Mouse (Mus musculus): ENCODE measurements around the gene Dennd1a.

The Dennd1a gene

DNA sequence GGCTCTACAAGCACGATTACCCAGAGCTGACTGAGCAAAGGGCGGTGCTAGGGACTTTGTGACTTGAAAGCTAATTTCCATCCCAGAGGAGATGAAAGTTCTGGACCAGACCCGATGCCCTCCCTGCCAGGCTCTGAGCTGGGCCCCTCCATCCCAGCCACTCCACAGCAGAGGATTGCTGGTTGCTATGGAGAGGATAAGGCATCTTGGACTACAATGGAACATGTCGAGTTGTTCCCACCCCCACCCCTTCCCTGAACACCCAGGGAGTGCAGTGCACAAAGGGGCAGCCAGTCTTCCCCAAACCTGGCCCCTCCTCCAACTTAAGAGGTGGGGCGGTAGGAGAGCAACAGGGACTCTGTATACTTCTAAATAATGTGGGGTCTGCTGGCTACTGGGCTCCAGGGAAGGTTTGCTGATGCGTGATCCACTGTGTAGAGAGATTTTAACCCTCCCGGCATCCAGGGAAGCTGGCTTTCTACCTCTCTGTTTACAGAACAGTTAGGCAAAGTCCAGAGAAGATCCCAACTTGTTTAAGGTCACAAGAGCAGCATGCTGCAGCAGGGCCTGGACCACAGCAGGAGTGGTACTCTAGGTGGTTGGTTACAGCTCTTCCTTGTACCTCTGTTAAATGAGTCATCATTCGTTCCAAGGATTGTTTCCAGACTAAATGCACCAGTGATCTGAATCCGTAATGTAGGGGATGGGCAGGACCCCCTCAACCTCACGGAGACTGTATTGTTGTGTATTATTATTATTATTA lies 509.1 kb downstream of the Dennd1a start:
- peak; percentile 75 for DNase-seq (ENCODE audit: low read depth, low spot score)

DNA sequence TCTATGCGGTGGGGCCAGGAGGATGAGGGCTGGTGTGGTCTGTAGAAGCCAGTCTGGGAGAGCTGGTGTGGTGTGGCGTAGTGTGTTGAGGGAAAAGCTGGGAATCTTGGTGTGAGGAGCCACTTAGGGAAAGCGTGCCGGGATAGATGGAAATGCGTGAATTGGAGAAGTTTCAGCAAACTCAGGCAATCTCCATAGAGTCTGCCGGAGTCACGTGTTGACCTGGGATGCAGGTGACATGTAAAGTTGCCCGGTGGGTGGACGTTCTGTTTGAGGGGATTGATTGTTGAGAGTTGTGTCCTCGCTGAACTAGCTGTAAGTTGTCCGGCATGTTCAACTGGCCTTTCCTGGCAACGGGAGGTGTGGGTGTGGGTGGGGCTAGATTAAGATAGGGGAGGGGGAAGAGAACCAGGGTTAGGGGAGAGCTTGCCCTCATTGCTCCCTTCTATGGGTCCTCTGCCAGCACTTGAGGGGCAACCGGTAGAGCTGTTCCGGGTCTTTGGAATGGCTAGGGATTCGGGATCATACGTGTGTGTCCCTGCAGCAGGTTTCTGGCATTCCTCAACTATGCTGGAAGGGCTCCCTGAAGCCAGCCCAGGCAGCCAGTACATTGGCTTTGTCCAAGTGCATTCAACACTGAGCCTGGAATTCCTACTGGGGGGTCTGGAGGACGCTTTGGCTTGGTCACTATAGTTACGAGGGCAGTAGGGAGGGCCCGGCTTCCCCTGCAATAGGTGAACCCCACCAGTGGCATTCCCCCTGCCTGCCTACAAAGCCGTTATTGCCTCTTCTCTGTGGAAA lies 510.4 kb downstream of the Dennd1a start:
- no peak for DNase-seq (ENCODE audit: low read depth, low spot score)

DNA sequence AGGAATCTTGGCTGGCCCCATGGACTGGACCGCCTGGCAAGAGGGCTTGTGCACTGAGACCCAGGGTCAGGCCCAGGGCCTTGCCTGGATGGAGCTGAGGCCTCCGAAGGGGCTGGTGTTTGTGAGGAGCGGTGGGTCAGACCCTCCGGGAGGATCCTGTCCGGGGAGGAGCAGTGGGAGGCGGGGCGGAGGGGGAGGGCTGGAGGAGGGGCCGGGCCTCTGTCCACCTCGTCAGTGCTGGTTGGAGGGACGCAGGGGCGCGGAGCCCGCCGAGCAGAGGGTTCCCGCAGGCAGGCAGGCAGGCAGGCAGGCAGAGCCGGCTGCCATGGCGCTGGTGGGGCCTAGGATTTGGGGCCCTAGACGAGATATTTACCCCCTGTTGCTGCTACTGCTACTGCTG lies 511.2 kb downstream of the Dennd1a start, which contains the start of gene Crb2:
TSS of gene Crb2 (plus strand) at position 234 of the 400 bp plus-strand sequence.
- DNase-seq (ENCODE audit: low read depth, low spot score) = peak; percentile 79

DNA sequence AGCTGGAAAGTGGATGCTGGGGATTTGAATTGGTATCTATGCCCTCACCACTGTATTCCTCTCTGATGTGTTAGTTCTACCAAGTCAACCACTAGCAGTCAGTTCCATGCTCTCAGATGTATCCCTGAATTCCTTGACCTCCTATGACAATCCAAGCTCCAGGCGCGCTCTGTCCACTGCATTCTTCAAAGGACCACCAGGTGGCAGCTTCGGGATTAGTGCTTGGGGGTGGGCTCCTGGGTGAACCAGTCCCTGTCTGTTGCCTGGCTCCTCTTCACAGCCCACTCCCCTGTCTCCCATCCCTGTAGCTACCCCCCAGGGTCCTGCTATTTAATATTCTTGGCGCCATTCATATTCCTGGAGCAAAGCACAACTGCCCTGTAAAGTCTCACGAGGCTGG lies 512.6 kb downstream of the Dennd1a start:
- peak; percentile 82 for DNase-seq (ENCODE audit: low read depth, low spot score)

DNA sequence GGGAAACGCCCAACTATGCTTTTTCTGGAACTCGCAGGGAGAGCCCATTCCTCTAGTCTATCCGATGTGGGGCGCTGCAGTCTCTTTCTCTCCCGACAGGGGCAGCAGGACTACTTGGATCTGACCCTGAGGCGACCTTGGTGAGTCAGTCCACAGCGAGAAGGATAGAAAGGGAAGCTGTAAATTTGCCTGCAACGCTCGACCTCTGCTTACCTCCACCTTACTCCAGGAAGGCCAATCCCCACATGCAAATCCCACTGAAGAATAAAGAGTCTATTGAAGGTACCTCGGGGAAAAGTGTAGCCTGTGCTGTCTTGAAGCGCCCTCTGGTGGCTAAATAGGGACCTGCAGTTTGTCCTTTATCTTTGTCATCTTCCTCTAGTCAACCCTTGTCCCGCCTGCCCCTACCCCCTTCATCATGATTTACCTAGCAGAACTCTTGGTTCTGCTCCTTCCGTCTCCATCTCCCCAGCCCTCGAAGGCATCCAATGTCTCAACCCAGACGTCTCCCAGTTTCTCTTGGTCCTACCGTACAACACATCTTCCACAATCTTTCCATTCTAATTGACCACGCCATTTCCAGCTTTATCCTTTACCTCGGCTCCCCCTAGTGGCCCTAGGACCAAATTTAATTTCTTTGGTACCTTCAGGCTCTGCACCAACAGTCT lies 515.4 kb downstream of the Dennd1a start:
- peak; percentile 88 for DNase-seq (ENCODE audit: low read depth, low spot score)

DNA sequence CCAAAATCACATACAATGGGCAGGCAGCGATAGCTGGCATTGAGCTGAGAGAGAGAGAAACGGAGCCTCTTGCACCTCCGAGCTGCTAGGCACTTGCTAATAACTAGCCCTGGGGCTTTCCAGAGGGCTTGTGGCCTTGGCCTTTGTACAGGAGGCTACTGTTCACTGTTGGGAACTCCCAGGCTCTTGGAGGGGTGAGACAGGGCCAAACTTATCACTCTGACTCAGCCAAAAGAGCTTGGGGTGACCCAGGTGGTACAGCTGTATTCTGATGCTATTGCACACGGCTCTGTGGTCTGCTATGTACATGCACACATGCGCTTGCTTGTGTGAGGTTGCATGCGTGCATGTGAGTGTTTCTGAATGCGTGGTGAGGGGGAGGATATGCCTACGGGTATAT lies 517.4 kb downstream of the Dennd1a start:
- no peak for DNase-seq (ENCODE audit: low read depth, low spot score)

DNA sequence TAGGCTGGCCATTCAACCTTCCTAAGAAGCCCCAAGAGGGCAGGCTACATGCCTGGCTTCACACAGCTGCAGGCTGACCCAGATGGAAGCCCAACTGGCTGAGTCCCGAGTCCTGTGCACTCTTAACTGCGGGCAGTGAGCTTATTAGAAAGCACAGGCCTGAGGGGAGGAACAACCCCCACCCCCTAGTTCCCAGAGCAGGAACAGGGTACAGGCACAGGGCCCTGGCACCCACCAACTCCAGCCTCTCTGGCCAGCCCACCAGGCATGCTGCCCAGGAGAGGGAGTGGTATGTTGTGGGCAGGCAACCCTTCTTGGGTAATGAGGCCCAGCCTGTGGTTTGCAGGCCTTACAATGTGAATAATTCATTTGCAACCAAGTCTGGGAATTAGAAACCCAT lies 518.3 kb downstream of the Dennd1a start:
- no peak for DNase-seq (ENCODE audit: low read depth, low spot score)

DNA sequence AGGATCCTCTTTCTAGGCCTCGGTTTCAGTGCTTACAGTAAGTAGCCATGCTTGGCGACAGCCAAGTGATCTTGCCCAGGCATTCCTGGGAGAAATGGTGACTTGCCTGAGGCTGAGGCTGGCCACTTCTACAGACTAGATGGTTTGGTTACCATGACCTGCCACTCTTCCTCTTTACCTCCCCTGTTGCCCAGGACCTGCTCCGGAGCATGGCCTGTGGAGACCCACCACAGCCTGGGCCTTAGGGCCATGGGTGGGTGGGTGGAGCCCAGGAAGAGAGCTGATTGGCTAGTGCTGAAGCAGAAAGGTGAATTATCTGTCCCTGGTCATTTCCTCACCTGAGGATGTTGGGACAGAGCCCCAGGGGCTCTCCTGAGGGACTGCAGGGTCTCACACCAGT lies 519.5 kb downstream of the Dennd1a start:
- DNase-seq (ENCODE audit: low read depth, low spot score) = no peak

DNA sequence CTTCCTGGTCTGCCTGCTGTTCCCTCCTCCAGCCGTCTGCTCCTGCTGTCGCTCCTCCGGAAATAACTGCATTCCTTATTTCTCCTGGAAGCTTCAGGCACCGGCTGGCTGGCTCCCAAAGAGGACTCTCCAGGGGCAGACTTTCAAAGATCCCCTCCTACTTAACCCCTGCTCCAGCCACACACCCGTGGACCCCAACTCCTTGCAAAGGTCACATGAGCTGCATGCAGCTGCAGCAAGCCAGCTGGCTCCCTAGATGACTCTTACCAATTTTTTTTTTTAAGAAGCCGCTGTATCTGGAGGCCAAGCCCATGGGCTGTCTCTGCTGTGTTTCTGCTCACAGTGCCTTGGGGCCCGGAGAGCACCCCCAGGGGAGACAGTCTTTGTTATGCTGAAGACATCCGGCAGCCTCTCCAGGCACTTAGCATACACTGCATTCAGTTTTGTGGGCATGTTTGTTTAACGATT lies 520.1 kb downstream of the Dennd1a start:
- peak; percentile 66 for DNase-seq (ENCODE audit: low read depth, low spot score)

DNA sequence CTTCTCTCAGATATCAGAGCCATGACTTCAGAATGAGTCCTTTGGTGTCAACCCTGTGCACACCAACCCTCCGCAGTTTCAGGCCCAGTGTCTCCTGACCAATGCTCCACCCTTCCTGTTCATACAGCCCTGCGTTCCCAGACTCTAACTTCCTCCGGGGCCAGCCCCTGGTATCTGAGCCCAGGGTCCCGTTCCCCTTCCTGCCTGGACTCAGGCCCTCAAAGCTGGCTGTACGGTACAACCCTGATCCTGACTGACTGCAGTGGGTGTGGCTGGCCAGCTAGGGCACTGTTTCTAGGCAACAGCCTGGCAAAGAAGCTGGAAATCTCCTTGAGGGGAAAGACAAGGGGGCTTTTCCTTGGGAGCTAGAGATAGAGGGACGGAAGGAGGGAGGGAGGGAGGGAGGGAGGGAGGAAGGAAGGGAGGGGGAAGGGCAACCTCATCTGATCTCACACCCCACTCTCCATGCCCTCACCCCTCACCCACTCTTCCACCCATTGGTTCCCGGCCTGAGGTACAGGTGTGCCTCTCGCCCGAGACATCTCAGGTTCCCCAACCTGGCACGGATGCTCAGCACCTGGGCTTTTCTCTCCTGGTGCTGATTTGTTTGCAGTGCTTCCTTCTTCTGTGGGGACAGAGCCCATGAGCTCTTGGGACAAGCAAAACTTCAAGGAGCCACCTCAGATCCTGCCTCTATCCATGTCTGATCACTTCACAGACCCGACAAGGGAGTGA lies 521.0 kb downstream of the Dennd1a start:
- DNase-seq (ENCODE audit: low read depth, low spot score) = no peak

DNA sequence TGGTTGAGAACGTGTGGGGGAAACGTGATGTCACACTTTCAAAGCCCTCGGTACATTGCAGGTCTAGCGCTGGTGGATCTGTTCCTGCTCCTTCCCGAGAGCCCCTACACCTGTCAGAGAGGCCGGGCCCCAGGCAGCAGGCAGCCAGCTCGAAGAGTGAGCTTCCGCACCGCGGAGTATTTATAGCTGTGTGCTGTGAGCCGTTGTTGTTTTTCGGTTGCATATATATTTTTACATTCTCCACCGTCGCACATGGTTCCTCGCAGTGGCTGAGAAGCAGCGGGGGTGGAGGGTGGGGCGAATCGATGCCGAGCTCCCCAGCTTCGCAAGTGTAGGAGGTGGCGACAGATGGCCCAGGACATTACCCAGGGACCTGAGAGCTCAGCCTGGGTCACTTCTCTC lies 522.1 kb downstream of the Dennd1a start:
- no peak for DNase-seq (ENCODE audit: low read depth, low spot score)

DNA sequence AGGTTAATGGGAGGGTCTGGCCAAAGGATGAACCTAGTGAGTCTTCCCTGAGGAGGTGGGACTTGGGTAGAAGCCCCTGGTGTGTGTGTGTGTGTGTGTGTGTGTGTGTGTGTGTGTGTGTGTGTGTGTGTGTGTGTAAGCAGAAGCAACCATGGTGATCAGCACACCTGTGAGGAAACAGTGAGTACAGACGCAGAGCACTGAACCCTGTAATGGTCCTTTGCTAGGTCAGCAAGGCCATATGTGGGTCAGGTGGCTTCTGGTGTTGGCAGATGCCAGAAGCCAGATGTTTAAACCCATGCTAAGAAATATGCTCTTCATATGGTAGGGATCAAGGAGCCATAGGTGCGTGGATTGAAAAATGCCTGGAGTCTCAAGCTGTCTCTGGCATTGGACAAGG lies 522.7 kb downstream of the Dennd1a start:
- no peak for DNase-seq (ENCODE audit: low read depth, low spot score)

DNA sequence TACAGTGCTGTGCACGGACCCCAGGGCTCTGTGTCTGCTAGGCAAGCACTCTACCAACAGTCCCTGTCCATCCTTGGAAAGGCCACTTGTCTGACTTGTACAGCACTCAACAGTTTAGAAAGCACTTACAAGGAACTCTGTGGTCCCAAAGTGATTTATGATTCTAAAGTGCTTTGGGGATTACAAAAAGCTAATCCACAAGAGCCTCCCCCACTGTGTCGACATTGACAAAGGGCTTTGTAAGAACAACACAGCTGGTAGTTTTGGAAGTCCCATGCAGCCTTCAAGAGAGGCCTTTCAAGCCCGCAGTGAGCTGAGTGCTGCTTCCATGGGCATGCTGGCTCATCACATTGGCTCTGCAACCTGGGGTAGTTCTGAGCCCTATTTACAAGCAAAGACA lies 523.6 kb downstream of the Dennd1a start:
- DNase-seq (ENCODE audit: low read depth, low spot score) = peak; percentile 78

DNA sequence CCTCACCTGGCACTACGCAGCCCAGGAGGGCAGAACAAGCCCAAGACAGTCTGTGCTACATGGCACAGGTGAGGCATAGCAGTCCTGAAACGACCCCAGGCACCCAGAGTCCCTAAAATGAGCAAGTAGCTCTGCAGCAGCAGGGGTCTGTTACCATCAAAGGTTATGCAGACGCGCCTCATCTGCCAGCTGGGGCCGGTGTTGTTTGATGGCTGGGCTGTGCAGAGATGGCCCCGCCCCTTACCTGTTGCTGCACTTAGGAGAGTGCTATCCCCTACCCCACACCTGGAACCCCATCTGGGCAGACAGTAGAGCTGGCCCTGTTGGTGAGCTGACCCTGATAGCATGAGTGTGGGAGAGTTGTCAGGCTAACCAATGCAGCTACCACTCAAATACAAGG lies 526.6 kb downstream of the Dennd1a start:
- DNase-seq (ENCODE audit: low read depth, low spot score) = no peak

DNA sequence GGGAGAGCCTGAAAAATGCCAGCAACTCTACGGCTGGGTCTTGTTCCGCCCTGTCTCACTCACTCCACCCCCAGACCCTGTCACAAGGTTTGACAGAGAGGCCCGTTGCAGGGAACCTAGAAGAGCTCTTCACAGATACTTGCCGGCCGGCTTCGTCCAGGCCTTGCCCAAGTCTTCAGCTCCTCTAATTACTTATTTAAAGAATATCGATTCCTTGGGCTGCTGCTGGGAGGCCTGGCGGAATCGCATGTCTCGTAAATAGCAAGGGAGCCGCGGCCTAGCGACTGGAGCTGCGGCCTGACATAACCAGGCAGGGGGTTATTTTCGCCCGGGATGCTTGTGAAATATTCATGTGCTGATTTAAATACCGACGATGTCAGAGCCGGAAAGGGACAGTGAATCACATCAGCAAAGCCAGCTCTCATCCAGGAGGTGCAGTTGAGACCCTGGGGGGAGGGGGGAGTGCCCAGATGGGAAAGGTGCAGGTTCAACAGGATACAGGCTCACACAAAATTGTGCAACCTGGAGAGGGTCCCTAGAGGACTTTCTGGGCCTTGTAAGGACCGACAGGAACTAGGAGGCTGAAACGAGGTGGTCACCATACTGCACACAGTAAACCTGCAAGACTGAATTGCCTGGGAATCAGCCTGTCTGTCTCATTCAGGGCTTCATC lies 528.7 kb downstream of the Dennd1a start:
- peak; percentile 53 for DNase-seq (ENCODE audit: low read depth, low spot score)

DNA sequence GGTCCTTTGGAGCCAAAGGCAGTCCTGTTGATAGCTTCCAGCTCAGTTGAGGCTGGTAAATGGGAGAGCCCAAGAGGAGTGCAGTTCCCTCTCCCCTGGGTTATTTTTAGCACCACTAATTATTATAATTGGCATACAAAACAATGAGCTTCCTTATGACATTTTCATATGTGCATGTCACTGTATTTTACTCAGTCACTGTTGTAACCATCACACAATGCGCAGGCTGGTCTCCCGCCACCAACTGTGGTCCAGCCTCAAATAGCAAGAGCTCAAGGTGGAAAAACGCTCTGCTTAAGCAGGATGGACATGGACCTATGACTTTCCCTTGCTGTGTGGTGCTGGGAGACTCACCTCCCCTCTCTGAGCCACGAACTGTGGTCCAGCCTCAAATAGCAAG lies 529.4 kb downstream of the Dennd1a start:
- no peak for DNase-seq (ENCODE audit: low read depth, low spot score)

DNA sequence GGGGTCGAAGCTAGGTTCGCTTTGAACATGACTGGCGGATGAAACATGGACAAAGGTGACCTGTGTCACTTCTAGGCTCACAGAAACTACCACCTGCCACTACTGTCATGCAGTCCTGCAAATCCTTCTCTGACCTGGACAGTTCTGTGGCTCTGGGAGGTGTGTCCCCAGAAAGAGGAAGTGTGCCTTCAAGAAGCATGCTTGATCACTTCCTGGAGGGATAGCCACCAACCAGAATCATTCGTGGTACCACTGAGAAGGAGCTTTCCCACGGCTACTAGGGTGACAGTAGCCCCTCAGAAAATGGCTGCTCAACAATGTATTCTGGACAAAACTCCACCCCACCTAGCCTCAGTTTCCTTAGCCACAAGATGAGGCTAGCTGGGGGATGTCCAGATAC lies 530.2 kb downstream of the Dennd1a start:
- DNase-seq (ENCODE audit: low read depth, low spot score) = no peak

DNA sequence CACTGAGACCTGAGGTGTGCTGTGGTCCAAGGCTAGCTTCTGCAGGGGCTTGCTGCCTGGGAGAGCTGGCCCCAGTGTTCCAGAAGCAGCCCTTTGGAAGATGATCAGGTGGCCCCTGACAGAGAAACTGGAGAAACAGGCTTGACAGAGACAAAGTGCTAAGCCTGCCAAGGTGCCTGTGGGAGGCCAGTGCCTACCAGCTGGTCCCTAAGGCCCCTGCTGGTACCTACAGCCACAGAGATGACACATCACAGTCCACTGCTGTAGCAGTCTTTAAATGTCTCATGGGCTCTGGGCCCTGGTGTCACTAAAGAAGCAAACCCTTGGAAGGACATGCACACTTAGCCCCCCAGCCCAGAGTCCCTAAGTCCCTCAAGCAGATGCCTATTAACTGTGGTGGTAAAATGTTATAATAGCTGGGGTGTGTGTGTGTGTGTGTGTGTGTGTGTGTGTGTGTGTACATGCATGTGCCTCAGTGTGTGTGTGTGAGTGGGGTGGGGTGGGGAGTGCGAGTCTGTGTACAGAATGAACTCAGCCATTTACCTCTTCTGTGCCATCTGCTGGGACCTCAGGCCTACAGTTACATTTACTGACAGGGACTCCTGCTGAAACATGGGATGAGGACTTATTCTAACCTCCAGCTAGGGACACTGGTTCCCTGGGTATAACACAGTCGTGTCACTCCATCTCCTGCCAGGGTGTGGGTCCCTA lies 530.8 kb downstream of the Dennd1a start:
- DNase-seq (ENCODE audit: low read depth, low spot score) = no peak

DNA sequence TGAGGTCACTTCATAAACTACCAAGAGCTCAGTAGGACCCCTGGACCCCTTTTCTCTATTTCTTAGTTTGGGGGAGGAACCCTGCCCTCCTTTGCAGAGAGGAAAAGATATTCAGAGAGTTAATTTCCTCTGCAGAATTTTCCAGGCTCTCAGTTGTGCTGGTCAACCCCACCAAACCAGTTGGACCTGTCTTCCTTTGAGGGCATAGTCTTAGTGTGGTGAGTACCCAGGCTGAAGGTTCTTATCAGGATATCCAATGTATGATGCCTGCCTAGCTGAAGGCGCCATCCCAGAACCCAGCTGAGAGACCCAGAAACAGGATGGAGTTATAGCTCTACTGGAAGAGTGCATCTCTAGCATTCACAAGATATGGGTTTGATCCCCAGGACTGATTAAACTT lies 536.1 kb downstream of the Dennd1a start:
- DNase-seq (ENCODE audit: low read depth, low spot score) = no peak

DNA sequence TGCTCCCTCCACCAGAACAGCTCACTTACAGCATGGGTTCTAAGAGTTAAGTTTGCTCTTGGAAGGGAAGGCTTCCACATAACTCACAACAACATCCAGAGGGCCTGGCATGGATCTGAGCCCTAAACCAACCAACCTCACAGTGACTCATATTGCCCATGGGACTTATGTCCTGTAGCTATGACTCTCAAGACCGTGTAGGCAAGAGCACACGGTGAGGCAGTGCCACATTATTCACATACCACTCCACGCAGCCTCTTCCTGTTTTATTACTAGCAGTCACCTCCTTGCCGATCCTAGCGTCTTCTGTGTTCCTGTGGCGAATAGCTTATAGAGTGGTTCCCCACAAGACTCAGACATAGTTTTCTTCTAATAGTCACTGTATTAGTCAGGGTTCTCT lies 537.9 kb downstream of the Dennd1a start:
- no peak for DNase-seq (ENCODE audit: low read depth, low spot score)

Measured in mesoderm, embryonic 11.5 days (tissue).